Mouse (Mus musculus): ENCODE measurements around the gene Gtf2a2. TPM values are rescaled to one million over a fixed set of nuclear protein-coding genes. Genes with fewer than 3 reads are reported as not detected.

Gtf2a2 gene
- total RNA-seq, 2 experiments from 2014 or later, result 52.5 to 58.4 TPM

DNA sequence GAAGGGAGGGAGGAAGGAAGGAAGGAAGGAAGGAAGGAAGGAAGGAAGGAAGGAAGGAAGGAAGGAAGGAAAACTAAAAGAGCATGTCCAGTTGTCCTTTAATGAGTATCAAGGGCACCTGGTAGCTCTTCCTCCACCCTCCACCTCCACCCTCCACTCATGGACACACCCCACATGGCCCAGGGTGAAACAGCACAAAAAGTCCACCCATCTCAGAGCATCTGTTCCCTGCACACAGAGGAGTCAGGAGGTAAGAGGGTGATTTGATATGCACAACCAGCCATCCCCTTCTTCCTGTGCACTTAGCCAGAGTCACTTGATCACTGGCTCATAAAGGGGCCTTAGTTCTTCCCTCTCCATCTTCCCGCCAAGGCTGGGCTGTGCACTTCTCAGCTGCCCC is 30.6 kb downstream of the Gtf2a2 start:
- no peak overlapping the region for H3K4me3 ChIP-seq
- no peak overlapping the region for H3K27ac ChIP-seq
- TF ChIP-seq CTCF (IDR thresholded peaks at IDR 0.05), result no peak
- intact Hi-C loops (cut with DNase I), result no loop called here
- DNase-seq (ENCODE audit: extremely low spot score in 1 of 2, low spot score in 2 of 2), result no peak

DNA sequence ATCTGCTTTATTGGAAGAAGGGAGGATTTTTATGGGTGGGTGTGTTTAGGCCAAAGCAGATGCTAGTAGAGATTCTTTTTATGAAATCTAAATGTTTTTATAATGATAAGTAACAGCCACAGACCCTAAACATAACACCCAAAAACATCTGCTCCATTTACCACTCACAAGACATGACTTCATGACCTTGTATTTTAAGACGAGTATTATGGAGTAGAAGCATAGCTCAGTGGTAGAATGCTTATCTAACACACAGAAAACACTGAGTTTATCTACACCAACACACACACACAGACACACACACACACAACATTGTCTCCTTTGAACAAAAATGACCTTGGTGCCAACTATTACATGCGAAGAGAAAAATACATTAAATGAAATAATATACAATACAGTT is 32.5 kb downstream of the Gtf2a2 start:
- no peak for DNase-seq (ENCODE audit: extremely low spot score in 1 of 2, low spot score in 2 of 2)
- H3K27ac ChIP-seq, result no peak overlapping the region
- TF ChIP-seq CTCF (IDR thresholded peaks at IDR 0.05), result no peak
- intact Hi-C loops (cut with DNase I), result no loop called here
- no peak overlapping the region for H3K4me3 ChIP-seq

DNA sequence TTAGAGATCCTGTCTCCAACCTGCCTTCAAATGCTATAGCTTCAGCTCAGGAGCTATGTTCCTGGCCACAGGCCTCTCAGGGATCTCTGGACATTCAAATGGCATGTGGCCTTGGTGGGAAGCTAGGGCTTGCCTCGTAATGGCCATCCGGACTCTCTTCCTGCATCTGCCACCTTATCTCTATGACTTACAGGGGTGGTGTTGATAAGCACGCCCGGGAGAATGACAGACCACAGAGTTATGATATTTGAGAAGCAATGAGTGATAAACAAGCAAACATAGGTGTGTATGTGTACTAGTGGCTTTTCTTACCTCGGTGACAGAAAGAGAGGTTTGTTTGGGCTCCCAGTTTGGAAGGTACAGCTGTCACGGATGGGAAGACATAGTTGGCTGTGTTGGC is 33.9 kb downstream of the Gtf2a2 start:
- Histone ChIP-seq H3K27ac (no peak overlapping the region), H3K4me3 (no peak overlapping the region)
- TF ChIP-seq CTCF (IDR thresholded peaks at IDR 0.05), result no peak
- intact Hi-C loops (cut with DNase I), result no loop called here
- DNase-seq (ENCODE audit: extremely low spot score in 1 of 2, low spot score in 2 of 2), result no peak

DNA sequence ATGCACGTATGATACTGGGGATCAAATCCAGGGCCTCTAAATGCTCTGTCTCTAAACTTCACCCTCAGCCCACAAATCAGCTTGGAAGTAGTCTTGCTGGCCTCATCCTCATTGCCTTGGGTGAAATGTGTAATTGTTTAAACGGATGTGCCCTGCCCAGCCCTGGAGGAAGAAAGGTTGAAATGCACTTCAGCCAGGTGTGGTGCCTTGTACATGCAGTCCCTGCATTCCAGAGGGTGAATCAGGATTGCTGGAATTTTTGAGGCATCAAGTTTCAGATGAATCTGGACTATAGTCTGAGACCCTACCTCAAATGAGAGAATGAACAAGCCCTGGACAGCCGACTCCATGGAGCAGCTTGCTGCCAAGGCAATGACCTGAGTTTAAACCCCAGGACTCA is 35.5 kb downstream of the Gtf2a2 start:
- intact Hi-C loops (cut with DNase I), result no loop called here
- no peak for TF ChIP-seq CTCF (IDR thresholded peaks at IDR 0.05)
- H3K4me3 ChIP-seq, result no peak overlapping the region
- H3K27ac ChIP-seq, result no peak overlapping the region
- DNase-seq (ENCODE audit: extremely low spot score in 1 of 2, low spot score in 2 of 2), result no peak

DNA sequence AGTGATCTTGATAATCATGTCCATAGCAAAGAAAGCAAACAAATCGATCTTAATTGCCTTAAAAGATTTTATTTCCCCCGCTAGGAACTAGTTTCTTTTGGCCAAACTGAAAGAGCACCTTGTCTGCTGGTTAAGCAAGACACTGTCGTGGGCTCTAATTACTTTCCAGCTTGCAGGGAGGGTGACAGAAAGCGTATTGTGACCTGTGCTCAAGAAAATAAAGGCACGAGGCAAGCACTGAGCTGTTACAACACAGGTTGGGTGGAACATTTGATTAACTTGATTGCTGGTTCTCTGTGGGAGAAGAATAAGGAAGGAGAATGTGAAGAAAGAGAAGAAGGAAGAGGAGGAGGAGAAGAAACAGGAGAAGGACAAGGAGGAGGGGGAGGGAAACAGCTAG is 35.9 kb downstream of the Gtf2a2 start:
- H3K4me3 ChIP-seq, result no peak overlapping the region
- H3K27ac ChIP-seq, result no peak overlapping the region
- intact Hi-C loops (cut with DNase I), result no loop called here
- DNase-seq (ENCODE audit: extremely low spot score in 1 of 2, low spot score in 2 of 2), result no peak
- TF ChIP-seq CTCF (IDR thresholded peaks at IDR 0.05), result no peak

DNA sequence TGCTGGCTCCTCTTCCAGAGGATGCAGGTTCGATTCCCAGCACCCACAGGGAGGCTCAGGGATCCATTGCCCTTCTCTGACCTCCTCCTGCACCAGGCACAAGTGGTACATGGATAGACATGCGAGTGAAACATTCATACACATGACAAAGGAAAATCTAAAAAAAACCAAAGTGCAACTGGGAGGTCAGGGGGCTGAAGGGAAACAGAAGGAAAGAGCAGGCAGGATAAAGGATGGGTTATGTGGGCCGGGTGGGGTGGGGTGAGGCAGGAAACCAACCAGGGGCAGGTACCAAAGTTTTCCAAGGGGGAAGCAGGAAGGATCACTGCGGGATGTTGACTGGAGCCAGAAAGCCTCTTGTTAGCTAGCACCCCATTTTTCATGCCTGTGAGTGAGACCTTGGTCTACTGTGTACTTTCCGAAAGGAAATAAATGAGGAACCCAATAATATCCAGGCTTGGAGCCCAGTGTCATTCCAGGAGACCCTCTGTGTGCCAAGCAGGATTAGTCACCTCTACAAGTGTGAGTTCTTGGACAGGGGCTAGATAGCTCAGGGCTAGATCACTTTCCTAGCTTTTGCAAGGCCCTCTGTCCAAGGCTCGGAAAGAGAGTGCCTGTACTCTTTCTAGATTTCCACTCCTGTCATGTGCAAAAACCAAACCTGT is 36.5 kb downstream of the Gtf2a2 start:
- Histone ChIP-seq H3K4me3 (no peak overlapping the region), H3K27ac (no peak overlapping the region)
- intact Hi-C loops (cut with DNase I), result no loop called here
- DNase-seq (ENCODE audit: extremely low spot score in 1 of 2, low spot score in 2 of 2), result no peak
- TF ChIP-seq CTCF (IDR thresholded peaks at IDR 0.05), result no peak

DNA sequence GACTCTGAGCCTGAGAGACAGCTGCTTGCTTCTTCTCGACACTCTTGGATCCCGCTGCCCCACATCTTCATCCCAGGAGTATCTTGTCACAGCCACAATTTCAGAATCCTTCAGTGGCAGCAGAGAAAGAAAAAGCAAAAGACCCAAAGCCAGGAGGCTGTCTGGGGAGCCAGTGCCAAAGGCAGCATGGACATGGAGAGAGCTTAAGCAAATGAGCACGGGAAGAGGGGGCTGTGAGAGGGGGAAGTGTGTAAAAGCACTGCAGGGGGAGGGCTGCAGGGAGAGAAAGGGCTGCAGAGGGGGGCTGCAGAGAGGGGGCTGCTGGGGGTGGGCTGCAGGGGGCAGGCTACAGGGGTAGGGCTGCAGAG is 37.0 kb downstream of the Gtf2a2 start:
- TF ChIP-seq CTCF (IDR thresholded peaks at IDR 0.05), result no peak
- intact Hi-C loops (cut with DNase I), result no loop called here
- Histone ChIP-seq H3K27ac (no peak overlapping the region), H3K4me3 (no peak overlapping the region)
- no peak for DNase-seq (ENCODE audit: extremely low spot score in 1 of 2, low spot score in 2 of 2)

DNA sequence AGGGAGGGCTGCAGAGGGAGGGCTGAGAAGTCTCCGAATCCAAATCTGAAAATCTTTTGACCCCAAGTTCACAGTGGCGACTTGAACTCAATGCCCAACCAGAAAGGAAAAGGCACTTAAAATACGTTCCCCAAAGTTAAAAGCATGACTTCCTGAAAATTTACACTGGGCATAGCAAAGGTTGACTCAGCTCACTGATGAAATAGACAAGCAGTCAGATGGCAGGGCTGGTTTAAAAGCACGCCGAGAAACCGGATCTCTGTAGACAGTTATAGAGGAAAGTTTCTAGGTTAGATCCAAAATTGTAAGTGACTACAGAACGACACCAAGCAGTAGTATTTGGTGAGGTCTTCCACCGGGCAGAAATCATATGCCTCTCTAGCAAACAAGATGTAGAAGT is 37.5 kb downstream of the Gtf2a2 start:
- no peak for TF ChIP-seq CTCF (IDR thresholded peaks at IDR 0.05)
- DNase-seq (ENCODE audit: extremely low spot score in 1 of 2, low spot score in 2 of 2), result no peak
- H3K27ac ChIP-seq, result no peak overlapping the region
- intact Hi-C loops (cut with DNase I), result no loop called here
- H3K4me3 ChIP-seq, result no peak overlapping the region

DNA sequence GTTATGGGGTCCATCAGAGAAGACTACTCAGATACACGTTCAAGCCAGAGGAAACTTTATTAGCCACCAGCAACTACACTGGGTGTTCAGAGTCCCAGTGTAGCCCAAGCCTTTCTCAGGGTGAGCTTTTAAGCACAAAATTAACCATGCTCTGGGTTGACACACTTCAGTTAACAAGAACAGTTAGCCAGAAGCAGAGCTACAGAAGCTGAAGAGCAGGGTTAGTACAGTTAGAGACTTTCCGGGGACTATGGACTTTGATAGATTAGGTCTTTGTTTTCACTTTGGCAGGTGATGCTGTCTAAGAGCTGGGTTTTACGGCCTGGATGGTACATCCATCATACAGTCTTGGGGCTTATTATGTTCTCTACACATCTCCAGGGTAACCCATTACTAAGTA is 40.4 kb downstream of the Gtf2a2 start:
- DNase-seq (ENCODE audit: extremely low spot score in 1 of 2, low spot score in 2 of 2), result no peak
- no peak overlapping the region for H3K4me3 ChIP-seq
- TF ChIP-seq CTCF (IDR thresholded peaks at IDR 0.05), result no peak
- intact Hi-C loops (cut with DNase I), result no loop called here
- no peak overlapping the region for H3K27ac ChIP-seq

DNA sequence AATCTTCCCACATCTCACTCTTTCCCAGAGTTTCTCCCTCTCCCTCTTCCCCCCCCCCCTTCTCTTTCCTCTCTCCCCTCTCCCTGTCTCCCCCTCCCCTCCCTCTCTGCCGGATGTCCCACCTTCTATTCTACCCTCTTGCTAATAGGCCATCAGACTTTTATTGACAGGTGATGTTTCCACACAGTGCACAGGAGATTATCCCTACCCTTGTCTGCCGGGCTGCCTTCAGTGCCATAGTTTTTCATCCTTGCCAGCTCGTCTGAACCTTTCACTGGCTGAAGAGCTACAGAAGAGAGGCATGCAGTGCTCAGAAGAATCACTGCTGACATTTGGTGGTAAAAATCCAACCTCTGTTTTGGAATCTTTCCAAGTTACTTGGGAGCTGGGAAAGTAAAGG is 41.1 kb downstream of the Gtf2a2 start:
- Histone ChIP-seq H3K4me3 (no peak overlapping the region), H3K27ac (no peak overlapping the region)
- no peak for DNase-seq (ENCODE audit: extremely low spot score in 1 of 2, low spot score in 2 of 2)
- intact Hi-C loops (cut with DNase I), result no loop called here
- no peak for TF ChIP-seq CTCF (IDR thresholded peaks at IDR 0.05)

DNA sequence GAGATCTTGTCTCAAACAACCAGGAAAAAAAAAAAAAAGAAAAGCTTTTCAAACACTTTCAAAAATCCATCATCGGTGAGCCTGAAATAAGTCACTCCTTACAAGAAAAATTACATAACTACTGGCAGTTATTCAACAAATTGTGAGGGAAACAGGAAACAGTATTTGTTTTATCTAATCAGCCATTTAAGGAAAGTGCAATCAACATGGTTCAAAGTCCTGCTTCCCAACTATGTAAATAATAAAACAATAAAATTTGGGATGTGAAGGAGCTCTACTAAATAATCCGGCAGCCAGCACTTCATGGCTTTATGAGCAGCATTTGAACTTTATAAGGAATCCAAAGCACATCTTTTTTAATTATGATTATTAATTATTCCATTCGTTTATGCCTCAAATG is 49.7 kb downstream of the Gtf2a2 start:
- Histone ChIP-seq H3K4me3 (no peak overlapping the region), H3K27ac (no peak overlapping the region)
- DNase-seq (ENCODE audit: extremely low spot score in 1 of 2, low spot score in 2 of 2), result no peak
- TF ChIP-seq CTCF (IDR thresholded peaks at IDR 0.05), result no peak
- intact Hi-C loops (cut with DNase I), result no loop called here

DNA sequence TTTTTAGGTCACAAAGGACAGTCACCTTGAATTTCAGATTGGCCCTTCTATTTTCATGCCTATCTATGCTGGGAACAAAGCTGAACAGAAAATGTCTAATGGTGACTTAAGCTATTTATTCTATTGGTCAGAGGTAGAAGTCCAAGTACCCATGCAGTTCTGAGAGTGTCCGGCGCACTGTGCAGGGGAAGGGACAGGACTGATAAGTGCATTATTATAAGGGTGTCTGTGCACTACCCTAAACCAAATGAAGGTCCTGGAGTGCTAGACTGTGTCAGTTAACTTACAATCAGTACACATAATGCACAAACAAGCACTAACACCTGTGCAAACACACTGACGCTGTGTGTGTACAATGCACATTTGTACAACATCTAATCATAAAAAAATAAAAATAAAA is 55.1 kb downstream of the Gtf2a2 start:
- no peak overlapping the region for H3K27ac ChIP-seq
- intact Hi-C loops (cut with DNase I), result no loop called here
- H3K4me3 ChIP-seq, result no peak overlapping the region
- DNase-seq (ENCODE audit: extremely low spot score in 1 of 2, low spot score in 2 of 2), result no peak
- no peak for TF ChIP-seq CTCF (IDR thresholded peaks at IDR 0.05)

DNA sequence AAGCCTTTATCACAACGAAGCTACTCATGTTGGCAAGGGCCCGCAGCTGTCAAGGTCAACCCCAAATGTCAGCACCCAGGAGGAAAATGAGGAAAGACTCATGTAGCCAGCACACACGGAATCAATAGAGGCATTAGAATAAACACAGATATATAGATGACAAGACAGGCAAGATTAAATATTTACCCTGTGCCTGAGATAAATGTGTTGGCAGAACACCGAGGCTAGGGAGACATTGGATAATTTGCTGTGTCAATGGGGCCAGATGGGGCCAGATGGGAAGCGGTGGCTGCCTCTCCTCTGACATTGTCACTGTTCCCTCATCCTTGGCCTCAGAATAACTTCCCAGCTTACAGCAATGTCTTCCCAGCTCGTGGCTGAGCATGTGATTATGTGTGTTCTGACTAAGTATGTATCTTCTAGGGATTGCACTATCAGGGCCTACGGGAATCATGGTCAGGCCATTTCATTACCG is 57.6 kb downstream of the Gtf2a2 start:
- intact Hi-C loops (cut with DNase I), result loop anchor here (5.0 kb wide), 1 partner anchor 43 kb away; no protein-coding TSS in a partner anchor
- Histone ChIP-seq H3K27ac (no peak overlapping the region), H3K4me3 (no peak overlapping the region)
- no peak for DNase-seq (ENCODE audit: extremely low spot score in 1 of 2, low spot score in 2 of 2)
- TF ChIP-seq CTCF (IDR thresholded peaks at IDR 0.05), result no peak

Data from left cerebral cortex, adult 2 months (tissue).